Mouse (Mus musculus): Measurements from ENCODE around the gene Elf1. TPM values are rescaled to one million over a fixed set of nuclear protein-coding genes. Genes with fewer than 3 reads are reported as not detected.

The Elf1 gene
- total and polyA plus RNA-seq, 2 experiments, result 6.4 to 13.8 TPM

- no peak for TF ChIP-seq CTCF (IDR thresholded peaks at IDR 0.05; ENCODE audit: low read depth, low read length)
- TF ChIP-seq POLR2A (IDR thresholded peaks at IDR 0.05; ENCODE audit: extremely low read depth, insufficient read depth, low read length), result no peak
- no peak overlapping the region for H3K27ac ChIP-seq (replicated peaks; ENCODE audit: insufficient read depth, low read depth, low read length)
Measured at GRCm38 (mm10) chr14:79619802-79620201, 138.8 kb downstream of the Elf1 start.

GRCm38 (mm10) chr14:79621143-79621542 is 140.1 kb downstream of the Elf1 start:
- Histone ChIP-seq H3K9ac (ENCODE audit: low read depth, low read length) (no peak overlapping the region), H3K4me1 (ENCODE audit: control insufficient read depth, insufficient read depth, low read length) (no peaks in the 10 kb centered on the region; the same call in 1 of the 2 replicates), H3K36me3 (ENCODE audit: control insufficient read depth, insufficient read depth, low read length) (peaks cover 48% of the 10 kb centered on the region), H3K79me2 (ENCODE audit: control insufficient read depth, insufficient read depth, low read length) (no peaks in the 10 kb centered on the region), H3K27me3 (ENCODE audit: control insufficient read depth, insufficient read depth, low read length) (no peaks in the 10 kb centered on the region), H3K27ac (replicated peaks; ENCODE audit: insufficient read depth, low read depth, low read length) (0 out of 2 replicates have a peak overlapping the region, but pooled peaks have one; percentile 48), H3K4me3 (ENCODE audit: insufficient read depth, low read depth, low read length) (no peak overlapping the region)
- DNase-seq (ENCODE audit: extremely low read depth, low read depth, low spot score), result no peak
- 71% methylated on average over 3 of the region's 3 CpGs for WGBS
- no peak for TF ChIP-seq POLR2A (IDR thresholded peaks at IDR 0.05; ENCODE audit: extremely low read depth, insufficient read depth, low read length)
- TF ChIP-seq CTCF (IDR thresholded peaks at IDR 0.05; ENCODE audit: low read depth, low read length), result no peak

More at GRCm38 (mm10) chr14:79619802-79620201, 138.8 kb downstream of the Elf1 start:
- Histone ChIP-seq H3K79me2 (ENCODE audit: control insufficient read depth, insufficient read depth, low read length) (no peaks in the 10 kb centered on the region), H3K4me3 (ENCODE audit: insufficient read depth, low read depth, low read length) (no peak overlapping the region), H3K4me1 (ENCODE audit: control insufficient read depth, insufficient read depth, low read length) (no peaks in the 10 kb centered on the region; the same call in 1 of the 2 replicates), H3K9ac (ENCODE audit: low read depth, low read length) (no peak overlapping the region), H3K27me3 (ENCODE audit: control insufficient read depth, insufficient read depth, low read length) (no peaks in the 10 kb centered on the region), H3K36me3 (ENCODE audit: control insufficient read depth, insufficient read depth, low read length) (peaks cover 43% of the 10 kb centered on the region)
- DNase-seq (ENCODE audit: extremely low read depth, low read depth, low spot score), result no peak
- 94% methylated on average over 7 of the region's 7 CpGs for WGBS

Other genes with a start within 250 kb of the Elf1 start
- gene Zfp957, start 233.8 kb upstream of the Elf1 start, total RNA-seq (2014; rRNA removed), result not detected in 2 replicates
- not detected in 2 replicates for gene Zfp957, start 233.8 kb upstream of the Elf1 start, polyA plus RNA-seq (2012; rRNA removed)
- 0.18 and 0.94 TPM in 2 replicates for gene Rgcc, start 179.5 kb upstream of the Elf1 start, total RNA-seq (2014; rRNA removed)
- gene Rgcc, start 179.5 kb upstream of the Elf1 start, polyA plus RNA-seq (2012; rRNA removed), result 0.54 and 0.61 TPM in 2 replicates
- gene Naa16, start 90.4 kb upstream of the Elf1 start, total RNA-seq (2014; rRNA removed), result 3.9 and 5.2 TPM in 2 replicates
- gene Naa16, start 90.4 kb upstream of the Elf1 start, polyA plus RNA-seq (2012; rRNA removed), result 2.0 and 2.2 TPM in 2 replicates
- gene Mtrf1, start 83.4 kb upstream of the Elf1 start, total RNA-seq (2014; rRNA removed), result 7.8 and 10.3 TPM in 2 replicates
- gene Mtrf1, start 83.4 kb upstream of the Elf1 start, polyA plus RNA-seq (2012; rRNA removed), result 2.2 and 2.3 TPM in 2 replicates
- 6.6 and 7.3 TPM in 2 replicates for gene Kbtbd7, start 54.7 kb upstream of the Elf1 start, total RNA-seq (2014; rRNA removed)
- gene Kbtbd7, start 54.7 kb upstream of the Elf1 start, polyA plus RNA-seq (2012; rRNA removed), result 3.8 and 4.3 TPM in 2 replicates
- gene Kbtbd6, start 29.4 kb upstream of the Elf1 start, total RNA-seq (2014; rRNA removed), result 0.13 and 0.18 TPM in 2 replicates
- not detected in 2 replicates for gene Kbtbd6, start 29.4 kb upstream of the Elf1 start, polyA plus RNA-seq (2012; rRNA removed)
- gene Wbp4, start 326 bp downstream of the Elf1 start, total RNA-seq (2014; rRNA removed), result 6.1 and 7.7 TPM in 2 replicates
- 2.1 and 2.5 TPM in 2 replicates for gene Wbp4, start 326 bp downstream of the Elf1 start, polyA plus RNA-seq (2012; rRNA removed)
- gene Sugt1, start 106.5 kb downstream of the Elf1 start, total RNA-seq (2014; rRNA removed), result 25.6 and 30.0 TPM in 2 replicates
- gene Sugt1, start 106.5 kb downstream of the Elf1 start, polyA plus RNA-seq (2012; rRNA removed), result 3.3 and 3.4 TPM in 2 replicates
- 10.3 and 35.8 TPM in 2 replicates for gene Cnmd, start 181.0 kb downstream of the Elf1 start, total RNA-seq (2014; rRNA removed)
- gene Cnmd, start 181.0 kb downstream of the Elf1 start, polyA plus RNA-seq (2012; rRNA removed), result 3.4 and 5.9 TPM in 2 replicates